Mouse (Mus musculus) ES-E14 (cell line): Measurements from ENCODE around the gene Chrnb2.

Experiments used
- HCFC1 ChIP-seq: IDR thresholded peaks from 2 replicates; pipeline ENCODE4 v1.6.1; 2012; ENCODE audit warnings: low read length, inconsistent platforms, borderline replicate concordance; ENCODE audit not compliant: insufficient read depth
- MAFK ChIP-seq: IDR thresholded peaks from 2 replicates; pipeline ENCODE4 v1.6.1; 2014; ENCODE audit warnings: mild to moderate bottlenecking, low read depth, low read length, inconsistent platforms; ENCODE audit not compliant: insufficient read depth

GRCm38 (mm10) chr3:89806751-89807150 is 42.3 kb upstream of the Chrnb2 start:
- TF ChIP-seq MAFK (no peak), HCFC1 (no peak)
